Mouse (Mus musculus) CH12.LX (cell line): Measurements from ENCODE around the gene F2r. TPM values are rescaled to one million over a fixed set of nuclear protein-coding genes. Genes with fewer than 3 reads are reported as not detected.

Experiments used
- DNase-seq: peaks from one replicate; pipeline ENCODE4 v3.0.0-alpha.2; 2013; ENCODE audit errors: extremely low read depth
- H3K27ac ChIP-seq: 2 replicates; pipeline ENCODE4 v1.5.1; 2012; ENCODE audit warnings: low read depth, mild to moderate bottlenecking, control low read depth, moderate library complexity; ENCODE audit not compliant: insufficient read depth
- H3K27me3 ChIP-seq: replicated peaks from 2 replicates; pipeline ENCODE3; 2012; ENCODE audit warnings: inconsistent platforms
- H3K36me3 ChIP-seq, 2 experiments: replicated peaks in 1 of 2; 2 replicates each; pipeline versions ENCODE3 to v1.6.1; 2012; ENCODE audit warnings: inconsistent platforms in 1 of 2, low read length in 1 of 2, mild to moderate bottlenecking in 1 of 2, mixed read lengths in 1 of 2, moderate library complexity in 1 of 2; ENCODE audit not compliant: control insufficient read depth in 1 of 2, insufficient read depth in 1 of 2
- H3K4me1 ChIP-seq, 2 experiments: 2 replicates each; pipeline ENCODE4 v1.6.1; 2012; ENCODE audit warnings: inconsistent platforms in 1 of 2, moderate library complexity in 1 of 2; ENCODE audit not compliant: insufficient read depth in 2 of 2, control insufficient read depth in 1 of 2
- H3K4me2 ChIP-seq: 2 replicates; pipeline ENCODE4 v1.6.1; 2012; ENCODE audit warnings: low read depth, mild to moderate bottlenecking, control low read depth; ENCODE audit not compliant: poor library complexity, insufficient read depth, severe bottlenecking
- H3K4me3 ChIP-seq, 3 experiments: fragments of 150-350 bp in 1 of 3; sonication (generic) in 1 of 3; replicated peaks in 1 of 3; 2 replicates each; pipeline versions ENCODE3 to v1.5.1; 2011 to 2012; ENCODE audit warnings: low read depth in 2 of 3, low read length in 2 of 3, mild to moderate bottlenecking in 2 of 3, moderate library complexity in 2 of 3, control low read depth in 1 of 3, improper control_type of control experiment in 1 of 3, inconsistent platforms in 1 of 3, mixed read lengths in 1 of 3; ENCODE audit not compliant: poor library complexity in 1 of 3
- H3K79me2 ChIP-seq: replicated peaks from 2 replicates; pipeline ENCODE4 v1.6.1; 2012; ENCODE audit warnings: mild to moderate bottlenecking, moderate library complexity; ENCODE audit not compliant: control insufficient read depth, poor library complexity, insufficient read depth, severe bottlenecking; ENCODE audit errors: extremely low read depth
- H3K9ac ChIP-seq: 2 replicates; pipeline ENCODE4 v1.6.1; 2012; ENCODE audit warnings: low read depth, mild to moderate bottlenecking, control low read depth, moderate library complexity; ENCODE audit not compliant: insufficient read depth
- H3K9me3 ChIP-seq: replicated peaks from 2 replicates; pipeline ENCODE3; 2012; ENCODE audit warnings: low read length, inconsistent platforms, mixed read lengths
- BHLHE40 ChIP-seq: IDR thresholded peaks from 2 replicates; pipeline ENCODE4 v1.6.1; 2011; ENCODE audit warnings: mild to moderate bottlenecking, low read depth, low read length, improper control_type of control experiment
- CHD2 ChIP-seq: IDR thresholded peaks from 2 replicates; pipeline ENCODE4 v1.6.1; 2011; ENCODE audit warnings: low read length, improper control_type of control experiment
- GABPA ChIP-seq: IDR thresholded peaks from 2 replicates; pipeline ENCODE4 v1.6.1; 2012; ENCODE audit warnings: low read depth, low read length, improper control_type of control experiment, inconsistent platforms; ENCODE audit not compliant: insufficient replicate concordance
- IRF4 ChIP-seq: IDR thresholded peaks from 2 replicates; pipeline ENCODE4 v1.6.1; 2014; ENCODE audit warnings: low read depth, mild to moderate bottlenecking, inconsistent platforms, low read length, improper control_type of control experiment
- MAFK ChIP-seq: IDR thresholded peaks from 2 replicates; pipeline ENCODE4 v1.6.1; 2011; ENCODE audit warnings: low read length, improper control_type of control experiment; ENCODE audit not compliant: insufficient replicate concordance
- MAZ ChIP-seq: IDR thresholded peaks from 2 replicates; pipeline ENCODE4 v1.6.1; 2012; ENCODE audit warnings: low read depth, mild to moderate bottlenecking, inconsistent platforms, low read length, improper control_type of control experiment, moderate library complexity
- MEF2A ChIP-seq: IDR thresholded peaks from 2 replicates; pipeline ENCODE4 v1.6.1; 2014; ENCODE audit warnings: low read depth, mild to moderate bottlenecking, inconsistent platforms, low read length, improper control_type of control experiment, borderline replicate concordance
- MXI1 ChIP-seq: IDR thresholded peaks from 2 replicates; pipeline ENCODE4 v1.6.1; 2011; ENCODE audit warnings: mild to moderate bottlenecking, low read depth, low read length, improper control_type of control experiment
- NRF1 ChIP-seq: IDR thresholded peaks from 2 replicates; pipeline ENCODE4 v1.6.1; 2014; ENCODE audit warnings: low read depth, mild to moderate bottlenecking, inconsistent platforms, low read length, improper control_type of control experiment, moderate library complexity
- PAX5 ChIP-seq: IDR thresholded peaks from 2 replicates; pipeline ENCODE4 v1.6.1; 2012; ENCODE audit warnings: low read length, inconsistent platforms, mixed read lengths
- POLR2AphosphoS2 ChIP-seq: IDR thresholded peaks from 2 replicates; pipeline ENCODE4 v1.6.1; 2011; ENCODE audit warnings: low read depth, low read length, improper control_type of control experiment
- RAD21 ChIP-seq: IDR thresholded peaks from 2 replicates; pipeline ENCODE4 v1.6.1; 2011; ENCODE audit warnings: low read depth, mild to moderate bottlenecking, low read length, improper control_type of control experiment, moderate library complexity
- TBP ChIP-seq: conservative IDR thresholded peaks from 2 replicates; pipeline ENCODE4 v1.6.1; 2011; ENCODE audit warnings: low read depth, low read length, improper control_type of control experiment
- TCF12 ChIP-seq: IDR thresholded peaks from 2 replicates; pipeline ENCODE4 v1.6.1; 2014; ENCODE audit warnings: low read depth, mild to moderate bottlenecking, inconsistent platforms, low read length, improper control_type of control experiment
- UBTF ChIP-seq: IDR thresholded peaks from 2 replicates; pipeline ENCODE4 v1.6.1; 2012; ENCODE audit warnings: low read depth, mild to moderate bottlenecking, inconsistent platforms, low read length, improper control_type of control experiment, moderate library complexity
- USF1 ChIP-seq: IDR thresholded peaks from 2 replicates; pipeline ENCODE4 v1.6.1; 2014; ENCODE audit warnings: low read depth, mild to moderate bottlenecking, inconsistent platforms, low read length, improper control_type of control experiment
- ZKSCAN1 ChIP-seq: IDR thresholded peaks from 2 replicates; pipeline ENCODE4 v1.6.1; 2012; ENCODE audit warnings: low read depth, inconsistent platforms, low read length, improper control_type of control experiment, borderline replicate concordance
- dilution Hi-C: fragments of 300-500 bp; cut with MboI; formaldehyde crosslinking; loops from 2 replicates; pipeline ENCODE4 v1.14.3; 2020; ENCODE audit warnings: low sequenced_read_pairs; ENCODE audit not compliant: extremely low pct_unique_long_range_greater_than_20kb, extremely low pct_ligation_motif_present
- in situ Hi-C: fragments of 300-500 bp; cut with MboI; formaldehyde crosslinking; loops from 3 replicates; pipeline ENCODE4 v1.14.3; 2019; ENCODE audit warnings: low sequenced_read_pairs, low pct_ligation_motif_present, low pct_unique_long_range_greater_than_20kb, mixed read lengths
- polyA plus RNA-seq: library from polyadenylated mRNA; unstranded; fragments of >175 nt; gene quantifications from 2 replicates; pipeline ENCODE4 v1.2.1, GENCODE M21; 2012; ENCODE audit warnings: low read depth; ENCODE audit not compliant: insufficient read length
- total RNA-seq, 2 experiments: library from RNA; depleted of rRNA; stranded (reverse); fragments of 300-350 nt in 1 of 2; fragments of >200 nt in 1 of 2; gene quantifications; 2 replicates each; pipeline ENCODE4 v1.2.3; 2012 to 2014

F2r gene
- total and polyA plus RNA-seq, 3 experiments, result 0.17 to 0.30 (median 0.28) TPM

DNA sequence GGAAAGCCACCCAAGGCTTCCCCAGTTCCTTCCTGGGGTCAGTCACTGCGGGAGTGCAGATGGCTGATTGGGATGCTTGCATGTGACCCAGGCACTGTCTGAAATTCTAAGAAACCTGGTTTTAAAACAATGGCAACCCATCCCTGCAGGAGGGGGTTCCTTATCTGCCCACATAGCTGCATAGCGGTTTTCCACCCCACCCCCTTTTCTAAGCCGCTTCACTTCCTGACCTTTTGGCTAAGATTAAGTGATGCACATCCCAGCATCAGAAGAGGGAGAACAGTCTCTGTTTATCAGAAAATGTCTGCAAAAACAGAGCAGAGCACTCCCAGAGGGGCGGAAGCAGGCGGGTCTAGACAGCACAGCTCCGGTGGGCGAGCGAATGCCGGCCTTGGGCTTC lies 38.9 kb upstream of the F2r start:
- no peak for DNase-seq
- Histone ChIP-seq H3K36me3 (no peaks in the 10 kb centered on the region), H3K9ac (no peak overlapping the region), H3K4me2 (no peak overlapping the region), H3K27ac (no peak overlapping the region), H3K9me3 (peaks cover 5% of the 10 kb centered on the region), H3K27me3 (peaks cover 4% of the 10 kb centered on the region), H3K4me3 (no peak overlapping the region), H3K79me2 (no peaks in the 10 kb centered on the region), H3K4me1 (no peaks in the 10 kb centered on the region)
- TF ChIP-seq USF1, result no peak
- no peak for TF ChIP-seq CHD2
- no peak for TF ChIP-seq TCF12
- TF ChIP-seq MAFK, result no peak
- dilution Hi-C loops, result no loop called here
- in situ Hi-C loops, result no loop called here

DNA sequence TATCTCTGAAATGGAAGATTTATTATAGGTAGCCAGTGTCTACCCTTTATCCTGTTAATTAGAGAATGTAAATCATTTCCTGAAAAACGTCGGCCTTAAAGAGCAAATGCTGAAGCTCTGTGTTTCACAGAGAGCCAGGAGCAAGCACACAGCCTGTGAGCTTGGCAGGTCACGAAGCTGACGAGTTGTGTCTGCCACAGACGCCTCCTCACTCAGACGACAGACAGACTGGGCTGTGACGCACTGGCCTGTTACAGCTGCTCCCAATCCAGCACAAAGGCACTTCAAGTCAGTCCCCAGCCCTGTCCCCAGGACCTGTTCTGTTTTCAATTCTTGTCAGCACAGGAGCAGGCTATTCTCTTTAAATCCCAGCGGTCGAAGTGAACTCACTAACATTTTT lies 37.0 kb upstream of the F2r start:
- no peak overlapping the region for H3K4me2 ChIP-seq
- in situ Hi-C loops (no loop called here), dilution Hi-C loops (no loop called here)
- DNase-seq, result no peak
- H3K27ac ChIP-seq, result no peak overlapping the region
- no peak overlapping the region for H3K4me3 ChIP-seq
- peaks cover 4% of the 10 kb centered on the region for H3K27me3 ChIP-seq
- no peak overlapping the region for H3K9ac ChIP-seq
- H3K4me1 ChIP-seq, result no peaks in the 10 kb centered on the region
- no peaks in the 10 kb centered on the region for H3K79me2 ChIP-seq
- no peaks in the 10 kb centered on the region for H3K36me3 ChIP-seq
- peaks cover 5% of the 10 kb centered on the region for H3K9me3 ChIP-seq
- TF ChIP-seq MXI1 (no peak), TCF12 (no peak), POLR2AphosphoS2 (no peak), BHLHE40 (no peak), NRF1 (no peak), GABPA (no peak), MEF2A (no peak), RAD21 (no peak), MAFK (no peak), PAX5 (no peak), UBTF (no peak), TBP (no peak), ZKSCAN1 (no peak), IRF4 (no peak), MAZ (no peak)
